Mouse (Mus musculus): ENCODE measurements around the gene Robo2. TPM values are rescaled to one million over a fixed set of nuclear protein-coding genes. Genes with fewer than 3 reads are reported as not detected.

The Robo2 gene
- polyA plus RNA-seq (2012; fragmentation: generic; extraction: Trizol), result 4.2 TPM
- long read RNA-seq, experiment 1, partial matches to known transcripts, result 0 of 4 reads
- long read RNA-seq, experiment 1, other reads (novel, unspliced or antisense), result 4 of 4 reads
- long read RNA-seq, experiment 2, result 0 reads

- H3K79me3 ChIP-seq (ENCODE audit: low read depth), result no peaks in the 10 kb centered on the region
- H3K79me2 ChIP-seq (ENCODE audit: control insufficient read depth, insufficient read depth), result no peaks in the 10 kb centered on the region
- TF ChIP-seq MYOD1 (IDR thresholded peaks at IDR 0.05; ENCODE audit: control insufficient read depth, insufficient read length, low read depth) (peak; percentile 22), MYOG (IDR thresholded peaks at IDR 0.05; ENCODE audit: control insufficient read depth, extremely low read depth, insufficient read length) (no peak)
- H3K4me3 ChIP-seq (ENCODE audit: insufficient read depth, poor library complexity, severe bottlenecking), result peak within 1 kb of the TSS; percentile 23
- H3K27me3 ChIP-seq (ENCODE audit: control insufficient read depth, insufficient read depth, insufficient read length), result no peaks in the 10 kb centered on the region
- no peaks in the 10 kb centered on the region for H3K36me3 ChIP-seq (ENCODE audit: control insufficient read depth, insufficient read depth)
- H3ac ChIP-seq (ENCODE audit: control insufficient read depth, insufficient read length, low read depth), result peak within 1 kb of the TSS; percentile 50
Measured at GRCm38 (mm10) chr16:74411481-74412251, at the start of gene Robo2. Gene Robo2, minus strand, starts transcription at chr16:74411825.

GRCm38 (mm10) chr16:74458138-74458537 lies 46.5 kb upstream of the Robo2 start:
- Histone ChIP-seq H3K36me3 (ENCODE audit: control insufficient read depth, insufficient read depth) (no peaks in the 10 kb centered on the region), H3ac (ENCODE audit: control insufficient read depth, insufficient read length, low read depth) (no peak overlapping the region), H3K79me3 (ENCODE audit: low read depth) (no peaks in the 10 kb centered on the region), H3K27me3 (ENCODE audit: control insufficient read depth, insufficient read depth, insufficient read length) (no peaks in the 10 kb centered on the region), H3K79me2 (ENCODE audit: control insufficient read depth, insufficient read depth) (no peaks in the 10 kb centered on the region), H3K4me3 (ENCODE audit: insufficient read depth, poor library complexity, severe bottlenecking) (no peak overlapping the region)
- TF ChIP-seq CEBPB (IDR thresholded peaks at IDR 0.05; ENCODE audit: low read depth) (no peak), CTCF (IDR thresholded peaks at IDR 0.05; ENCODE audit: control insufficient read depth, insufficient read depth, insufficient read length) (no peak), MYOG (IDR thresholded peaks at IDR 0.05; ENCODE audit: control insufficient read depth, extremely low read depth, insufficient read length) (no peak), FOSL1 (IDR thresholded peaks at IDR 0.05; ENCODE audit: insufficient read depth, low read length, poor library complexity, severe bottlenecking) (no peak), MAX (IDR thresholded peaks at IDR 0.05) (no peak), USF1 (IDR thresholded peaks at IDR 0.05; ENCODE audit: low read depth) (no peak), MYOD1 (IDR thresholded peaks at IDR 0.05; ENCODE audit: control insufficient read depth, insufficient read length, low read depth) (no peak)

GRCm38 (mm10) chr16:74457736-74458135 lies 46.1 kb upstream of the Robo2 start:
- TF ChIP-seq MAX (IDR thresholded peaks at IDR 0.05) (no peak), FOSL1 (IDR thresholded peaks at IDR 0.05; ENCODE audit: insufficient read depth, low read length, poor library complexity, severe bottlenecking) (no peak), CEBPB (IDR thresholded peaks at IDR 0.05; ENCODE audit: low read depth) (no peak), MYOD1 (IDR thresholded peaks at IDR 0.05; ENCODE audit: control insufficient read depth, insufficient read length, low read depth) (no peak)
- H3K79me2 ChIP-seq (ENCODE audit: control insufficient read depth, insufficient read depth), result no peaks in the 10 kb centered on the region
- H3K36me3 ChIP-seq (ENCODE audit: control insufficient read depth, insufficient read depth), result no peaks in the 10 kb centered on the region
- H3ac ChIP-seq (ENCODE audit: control insufficient read depth, insufficient read length, low read depth), result no peak overlapping the region
- no peak overlapping the region for H3K4me3 ChIP-seq (ENCODE audit: insufficient read depth, poor library complexity, severe bottlenecking)
- H3K79me3 ChIP-seq (ENCODE audit: low read depth), result no peaks in the 10 kb centered on the region
- no peaks in the 10 kb centered on the region for H3K27me3 ChIP-seq (ENCODE audit: control insufficient read depth, insufficient read depth, insufficient read length)

GRCm38 (mm10) chr16:74456808-74457470 lies 45.3 kb upstream of the Robo2 start:
- Histone ChIP-seq H3K79me3 (ENCODE audit: low read depth) (no peaks in the 10 kb centered on the region), H3K79me2 (ENCODE audit: control insufficient read depth, insufficient read depth) (no peaks in the 10 kb centered on the region), H3K36me3 (ENCODE audit: control insufficient read depth, insufficient read depth) (no peaks in the 10 kb centered on the region), H3K4me3 (ENCODE audit: insufficient read depth, poor library complexity, severe bottlenecking) (no peak overlapping the region), H3K27me3 (ENCODE audit: control insufficient read depth, insufficient read depth, insufficient read length) (no peaks in the 10 kb centered on the region), H3ac (ENCODE audit: control insufficient read depth, insufficient read length, low read depth) (no peak overlapping the region)
- no peak for TF ChIP-seq MYOG (IDR thresholded peaks at IDR 0.05; ENCODE audit: control insufficient read depth, extremely low read depth, insufficient read length)
- no peak for TF ChIP-seq CEBPB (IDR thresholded peaks at IDR 0.05; ENCODE audit: low read depth)
- TF ChIP-seq CTCF (IDR thresholded peaks at IDR 0.05; ENCODE audit: control insufficient read depth, insufficient read depth, insufficient read length), result no peak
- TF ChIP-seq MYOD1 (IDR thresholded peaks at IDR 0.05; ENCODE audit: control insufficient read depth, insufficient read length, low read depth), result no peak
- no peak for TF ChIP-seq MAX (IDR thresholded peaks at IDR 0.05)
- TF ChIP-seq USF1 (IDR thresholded peaks at IDR 0.05; ENCODE audit: low read depth), result no peak
- no peak for TF ChIP-seq FOSL1 (IDR thresholded peaks at IDR 0.05; ENCODE audit: insufficient read depth, low read length, poor library complexity, severe bottlenecking)

- Histone ChIP-seq H3K79me3 (ENCODE audit: low read depth) (no peaks in the 10 kb centered on the region), H3K27me3 (ENCODE audit: control insufficient read depth, insufficient read depth, insufficient read length) (no peaks in the 10 kb centered on the region), H3K4me3 (ENCODE audit: insufficient read depth, poor library complexity, severe bottlenecking) (no peak overlapping the region), H3K36me3 (ENCODE audit: control insufficient read depth, insufficient read depth) (no peaks in the 10 kb centered on the region), H3K79me2 (ENCODE audit: control insufficient read depth, insufficient read depth) (no peaks in the 10 kb centered on the region), H3ac (ENCODE audit: control insufficient read depth, insufficient read length, low read depth) (no peak overlapping the region)
- TF ChIP-seq CTCF (IDR thresholded peaks at IDR 0.05; ENCODE audit: control insufficient read depth, insufficient read depth, insufficient read length) (no peak), MYOD1 (IDR thresholded peaks at IDR 0.05; ENCODE audit: control insufficient read depth, insufficient read length, low read depth) (no peak), USF1 (IDR thresholded peaks at IDR 0.05; ENCODE audit: low read depth) (no peak), MAX (IDR thresholded peaks at IDR 0.05) (no peak), MYOG (IDR thresholded peaks at IDR 0.05; ENCODE audit: control insufficient read depth, extremely low read depth, insufficient read length) (no peak), FOSL1 (IDR thresholded peaks at IDR 0.05; ENCODE audit: insufficient read depth, low read length, poor library complexity, severe bottlenecking) (no peak), CEBPB (IDR thresholded peaks at IDR 0.05; ENCODE audit: low read depth) (no peak)
Measured at GRCm38 (mm10) chr16:74455179-74455578, 43.6 kb upstream of the Robo2 start.
